Mouse (Mus musculus): Measurements from ENCODE around the gene Dag1. TPM values are rescaled to one million over a fixed set of nuclear protein-coding genes. Genes with fewer than 3 reads are reported as not detected.

The Dag1 gene
- polyA plus RNA-seq, 1 experiment: 15.5 TPM

DNA sequence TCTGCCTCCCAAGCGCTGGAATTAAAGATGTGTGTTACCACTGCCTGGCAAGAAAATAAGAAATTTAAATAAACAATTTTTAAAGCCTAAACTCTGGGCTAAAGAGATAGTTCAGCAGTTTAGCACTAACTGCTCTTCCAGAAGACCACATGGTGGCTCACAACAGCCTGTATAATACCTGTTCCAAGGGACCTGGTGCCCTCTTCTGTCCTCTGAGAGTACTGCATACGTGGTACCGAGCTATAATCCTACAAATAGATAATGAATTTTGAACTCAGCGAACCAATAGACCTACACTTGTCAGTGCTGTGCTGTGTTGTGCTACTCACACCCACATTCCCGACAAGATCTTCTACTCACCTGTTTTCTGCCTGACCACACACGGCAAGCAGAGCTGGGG is 20.7 kb upstream of the Dag1 start:
- 8% methylated on average over 6 of the region's 6 CpGs for WGBS
- peak; percentile 67 to 82 for DNase-seq (ENCODE audit: low read depth in 1 of 2, low spot score in 2 of 2)
- H3K36me3 ChIP-seq (ENCODE audit: control insufficient read depth, insufficient read depth, low read length): no peaks in the 10 kb centered on the region
- TF ChIP-seq CTCF (IDR thresholded peaks at IDR 0.05; ENCODE audit: extremely low read depth, insufficient read depth, insufficient read length, insufficient replicate concordance) (peak; percentile 73; the same call in 1 of the 2 replicates), POLR2A (IDR thresholded peaks at IDR 0.05; ENCODE audit: low read depth, low read length) (no peak)
- H3K4me3 ChIP-seq (ENCODE audit: extremely low read depth, insufficient read depth, insufficient read length): no peak overlapping the region
- H3K4me1 ChIP-seq (ENCODE audit: control insufficient read depth, insufficient read depth, insufficient read length): no peaks in the 10 kb centered on the region
- no peaks in the 10 kb centered on the region for H3K27me3 ChIP-seq (ENCODE audit: control insufficient read depth, insufficient read depth, low read length)
- no peak overlapping the region for H3K27ac ChIP-seq (ENCODE audit: insufficient read depth, low read length)

DNA sequence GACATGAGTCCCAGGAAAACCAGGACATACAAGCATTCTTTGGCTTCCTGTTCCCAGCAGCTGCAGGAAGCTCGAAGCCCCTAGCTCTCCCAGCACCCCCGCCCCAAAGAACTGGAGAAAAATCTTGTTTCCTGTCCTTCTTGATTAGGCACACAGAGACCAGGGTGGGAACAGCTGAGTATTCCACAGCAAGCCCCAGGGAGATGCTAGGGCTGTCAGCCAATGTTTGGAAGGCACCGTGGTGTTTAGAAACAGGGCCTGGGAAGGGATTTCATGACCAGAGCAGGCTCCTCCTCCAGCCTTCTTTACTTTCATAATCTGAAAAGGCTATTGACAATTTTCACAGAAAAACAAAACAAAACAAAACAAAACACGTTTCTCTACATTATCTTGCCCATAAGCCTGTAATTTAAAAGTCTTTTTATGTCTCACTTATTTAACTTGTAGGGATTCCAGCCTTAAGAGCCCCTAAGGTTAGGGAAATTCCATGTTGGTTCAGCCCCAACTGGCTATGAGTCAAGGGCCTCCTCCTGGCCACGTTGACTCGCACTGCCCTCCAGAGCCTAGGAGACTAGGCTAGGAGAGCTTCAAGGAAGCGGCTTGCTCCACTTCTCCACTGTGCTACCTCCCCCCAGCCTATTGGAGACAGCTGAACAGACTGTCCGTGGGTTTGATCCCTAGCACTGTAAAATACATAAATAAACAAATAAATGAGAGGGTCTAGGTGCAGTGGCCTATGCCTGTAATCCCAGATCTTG is 16.5 kb upstream of the Dag1 start:
- no peak for DNase-seq (ENCODE audit: low read depth in 1 of 2, low spot score in 2 of 2)
- no peaks in the 10 kb centered on the region for H3K27me3 ChIP-seq (ENCODE audit: control insufficient read depth, insufficient read depth, low read length)
- no peak for TF ChIP-seq POLR2A (IDR thresholded peaks at IDR 0.05; ENCODE audit: low read depth, low read length)
- TF ChIP-seq CTCF (IDR thresholded peaks at IDR 0.05; ENCODE audit: extremely low read depth, insufficient read depth, insufficient read length, insufficient replicate concordance): no peak
- no peaks in the 10 kb centered on the region for H3K4me1 ChIP-seq (ENCODE audit: control insufficient read depth, insufficient read depth, insufficient read length)
- H3K27ac ChIP-seq (ENCODE audit: insufficient read depth, low read length): no peak overlapping the region
- no peak overlapping the region for H3K4me3 ChIP-seq (ENCODE audit: extremely low read depth, insufficient read depth, insufficient read length)
- no peaks in the 10 kb centered on the region for H3K36me3 ChIP-seq (ENCODE audit: control insufficient read depth, insufficient read depth, low read length)
- 52% methylated on average over 8 of the region's 8 CpGs for WGBS

DNA sequence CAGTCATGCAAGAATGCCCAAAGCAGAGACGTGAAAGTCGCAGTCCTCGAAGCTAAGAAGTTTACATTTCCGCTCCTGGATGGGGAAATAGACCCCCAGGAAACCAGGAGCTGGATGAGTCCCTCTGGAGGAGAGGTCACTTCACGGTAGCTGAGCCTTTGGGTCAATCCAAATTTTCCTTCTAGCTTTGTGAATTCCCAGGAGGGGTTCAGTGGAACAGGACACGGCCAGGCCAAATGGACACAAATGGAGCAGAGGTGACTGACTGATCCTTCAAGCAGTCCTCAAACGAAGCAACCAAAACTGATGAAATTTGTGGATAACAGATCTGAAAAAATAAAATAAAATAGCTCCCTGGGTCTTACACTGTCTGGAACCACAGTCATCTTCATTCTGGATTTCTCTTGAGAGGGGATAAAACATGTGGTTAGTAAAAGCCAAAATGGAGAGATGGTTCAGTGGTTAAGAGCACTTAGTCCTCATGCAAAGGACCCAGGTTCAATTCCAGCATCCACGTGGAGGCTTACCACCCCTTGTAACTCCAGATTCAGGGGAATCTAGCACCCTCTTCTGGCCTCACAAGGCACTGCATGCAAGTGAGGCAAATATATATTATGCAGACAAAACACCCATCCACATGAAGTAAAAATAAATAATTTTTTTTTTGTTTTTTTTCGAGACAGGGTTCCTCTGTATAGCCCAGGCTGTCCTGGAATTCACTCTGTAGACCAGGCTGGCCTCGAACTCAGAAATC is 15.1 kb upstream of the Dag1 start:
- H3K4me1 ChIP-seq (ENCODE audit: control insufficient read depth, insufficient read depth, insufficient read length): no peaks in the 10 kb centered on the region
- no peaks in the 10 kb centered on the region for H3K27me3 ChIP-seq (ENCODE audit: control insufficient read depth, insufficient read depth, low read length)
- no peak overlapping the region for H3K27ac ChIP-seq (ENCODE audit: insufficient read depth, low read length)
- TF ChIP-seq POLR2A (IDR thresholded peaks at IDR 0.05; ENCODE audit: low read depth, low read length) (no peak), CTCF (IDR thresholded peaks at IDR 0.05; ENCODE audit: extremely low read depth, insufficient read depth, insufficient read length, insufficient replicate concordance) (peak; percentile 34; the same call in 1 of the 2 replicates)
- no peak overlapping the region for H3K4me3 ChIP-seq (ENCODE audit: extremely low read depth, insufficient read depth, insufficient read length)
- DNase-seq (ENCODE audit: low read depth in 1 of 2, low spot score in 2 of 2): peak; percentile 21 to 37
- 73% methylated on average over 10 of the region's 10 CpGs for WGBS
- H3K36me3 ChIP-seq (ENCODE audit: control insufficient read depth, insufficient read depth, low read length): no peaks in the 10 kb centered on the region

DNA sequence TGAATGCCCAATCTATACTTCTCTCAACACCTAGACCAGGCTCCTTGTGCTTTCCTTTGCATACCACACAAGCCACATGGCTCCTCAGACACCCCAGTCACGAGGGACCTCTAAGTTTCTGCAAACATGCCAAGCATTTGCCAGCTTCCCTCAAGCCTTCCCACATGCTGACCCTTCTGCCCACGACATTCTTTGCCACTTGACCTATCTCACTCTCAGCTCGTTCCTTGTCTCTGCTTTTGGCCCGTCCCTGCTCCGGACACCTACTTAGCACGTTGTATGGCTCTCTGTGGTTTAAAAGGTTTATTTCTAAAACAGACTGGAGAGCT is 11.5 kb upstream of the Dag1 start:
- WGBS: 57% methylated on average over 6 of the region's 6 CpGs
- Histone ChIP-seq H3K4me3 (ENCODE audit: extremely low read depth, insufficient read depth, insufficient read length) (no peak overlapping the region), H3K27me3 (ENCODE audit: control insufficient read depth, insufficient read depth, low read length) (no peaks in the 10 kb centered on the region), H3K4me1 (ENCODE audit: control insufficient read depth, insufficient read depth, insufficient read length) (no peaks in the 10 kb centered on the region), H3K36me3 (ENCODE audit: control insufficient read depth, insufficient read depth, low read length) (no peaks in the 10 kb centered on the region), H3K27ac (ENCODE audit: insufficient read depth, low read length) (no peak overlapping the region)
- DNase-seq (ENCODE audit: low read depth in 1 of 2, low spot score in 2 of 2): no peak
- TF ChIP-seq CTCF (IDR thresholded peaks at IDR 0.05; ENCODE audit: extremely low read depth, insufficient read depth, insufficient read length, insufficient replicate concordance) (no peak), POLR2A (IDR thresholded peaks at IDR 0.05; ENCODE audit: low read depth, low read length) (no peak)

DNA sequence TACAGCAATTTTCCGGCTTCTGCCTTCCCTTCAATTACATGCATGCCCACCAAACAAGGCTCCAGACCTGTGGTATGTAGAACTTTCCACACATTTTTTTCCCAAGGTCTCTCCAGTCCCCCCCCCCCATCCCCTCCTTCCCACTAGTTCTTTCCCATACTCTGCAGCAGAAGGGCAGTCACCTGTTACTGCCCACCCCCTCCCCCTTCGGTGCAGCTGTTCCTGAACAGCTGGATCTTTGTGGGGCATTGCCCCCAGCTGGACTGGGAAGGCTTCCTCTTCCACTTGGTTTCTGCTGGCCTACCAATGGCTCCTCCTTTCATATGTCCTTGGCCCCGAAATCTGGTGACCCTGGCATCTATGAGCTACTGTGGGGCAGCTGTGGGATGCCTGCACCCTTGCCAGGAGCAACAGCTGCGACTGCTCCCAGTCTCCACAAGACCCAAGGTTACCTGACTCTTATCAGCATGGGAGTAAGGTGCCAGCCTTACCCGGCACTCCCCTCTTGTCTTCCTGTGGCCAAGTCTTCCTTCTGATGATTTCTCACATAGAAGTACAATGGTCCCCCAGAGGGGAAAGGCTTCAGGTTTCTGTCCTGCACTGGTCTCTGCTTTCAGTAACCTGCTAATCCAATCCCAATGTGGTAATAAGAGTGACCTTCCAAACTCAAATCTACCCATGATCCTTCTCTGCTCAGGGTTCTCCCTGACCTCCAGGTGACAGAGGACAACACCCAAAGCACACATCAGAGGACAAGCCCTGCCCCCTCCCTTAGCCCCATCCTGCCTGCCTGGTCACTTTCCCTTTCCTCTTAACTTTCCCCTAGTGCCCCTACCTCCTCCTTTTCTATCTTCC is 10.9 kb upstream of the Dag1 start:
- WGBS: 70% methylated on average over 5 of the region's 5 CpGs
- Histone ChIP-seq H3K27ac (ENCODE audit: insufficient read depth, low read length) (no peak overlapping the region), H3K27me3 (ENCODE audit: control insufficient read depth, insufficient read depth, low read length) (no peaks in the 10 kb centered on the region), H3K4me3 (ENCODE audit: extremely low read depth, insufficient read depth, insufficient read length) (no peak overlapping the region), H3K36me3 (ENCODE audit: control insufficient read depth, insufficient read depth, low read length) (no peaks in the 10 kb centered on the region), H3K4me1 (ENCODE audit: control insufficient read depth, insufficient read depth, insufficient read length) (no peaks in the 10 kb centered on the region)
- TF ChIP-seq CTCF (IDR thresholded peaks at IDR 0.05; ENCODE audit: extremely low read depth, insufficient read depth, insufficient read length, insufficient replicate concordance) (no peak), POLR2A (IDR thresholded peaks at IDR 0.05; ENCODE audit: low read depth, low read length) (no peak)
- no peak for DNase-seq (ENCODE audit: low read depth in 1 of 2, low spot score in 2 of 2)

DNA sequence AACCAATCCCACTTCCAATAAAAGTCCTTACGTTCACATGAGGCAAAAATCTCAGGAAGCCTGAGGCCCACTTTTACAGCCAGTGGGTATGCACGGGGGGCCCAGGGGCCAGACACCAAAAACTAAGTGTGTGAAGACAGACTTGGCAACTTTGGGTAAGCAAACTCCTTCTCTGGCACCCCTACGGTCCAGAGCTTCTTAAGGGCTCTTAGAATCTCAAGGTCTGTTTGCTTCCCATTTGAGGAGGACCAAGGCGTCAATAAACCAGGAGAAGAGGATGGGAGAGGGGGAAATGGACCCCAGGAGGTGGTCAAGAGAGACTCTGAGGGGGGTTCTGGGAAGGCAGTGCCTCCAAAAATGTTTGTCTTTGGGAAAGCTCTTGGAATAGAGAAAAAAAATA is 9.7 kb upstream of the Dag1 start:
- TF ChIP-seq POLR2A (IDR thresholded peaks at IDR 0.05; ENCODE audit: low read depth, low read length): no peak
- TF ChIP-seq CTCF (IDR thresholded peaks at IDR 0.05; ENCODE audit: extremely low read depth, insufficient read depth, insufficient read length, insufficient replicate concordance): no peak
- no peak for DNase-seq (ENCODE audit: low read depth in 1 of 2, low spot score in 2 of 2)
- H3K36me3 ChIP-seq (ENCODE audit: control insufficient read depth, insufficient read depth, low read length): no peaks in the 10 kb centered on the region
- no peak overlapping the region for H3K4me3 ChIP-seq (ENCODE audit: extremely low read depth, insufficient read depth, insufficient read length)
- H3K27ac ChIP-seq (ENCODE audit: insufficient read depth, low read length): no peak overlapping the region
- no peaks in the 10 kb centered on the region for H3K4me1 ChIP-seq (ENCODE audit: control insufficient read depth, insufficient read depth, insufficient read length)
- 88% methylated on average over 4 of the region's 4 CpGs for WGBS
- H3K27me3 ChIP-seq (ENCODE audit: control insufficient read depth, insufficient read depth, low read length): no peaks in the 10 kb centered on the region

Data from spleen, adult 2 months (tissue).